Mouse (Mus musculus): ENCODE results near the gene Gm815. TPM values are rescaled to one million over a fixed set of nuclear protein-coding genes. Genes with fewer than 3 reads are reported as not detected.

Gm815 gene
- total and polyA plus RNA-seq, 2 experiments from 2014 or later, result not detected

GRCm38 (mm10) chr19:26877180-26877775 is 8.4 kb upstream of the Gm815 start:
- H3K27ac ChIP-seq (ENCODE audit: low read depth), result no peak overlapping the region
- TF ChIP-seq EP300 (IDR thresholded peaks at IDR 0.05; ENCODE audit: low read depth) (no peak), CTCF (IDR thresholded peaks at IDR 0.05; ENCODE audit: low read depth) (no peak)

GRCm38 (mm10) chr19:26879856-26880255 is 5.8 kb upstream of the Gm815 start:
- H3K4me2 ChIP-seq (ENCODE audit: low read depth, low read length), result no peak overlapping the region
- DNase-seq (ENCODE audit: low spot score), result no peak
- no peak for TF ChIP-seq EP300 (IDR thresholded peaks at IDR 0.05; ENCODE audit: low read depth)
- no peak for TF ChIP-seq CTCF (IDR thresholded peaks at IDR 0.05; ENCODE audit: low read depth)
- no peak overlapping the region for H3K27ac ChIP-seq (ENCODE audit: low read depth)
- no peaks in the 10 kb centered on the region for H3K36me3 ChIP-seq (replicated peaks; ENCODE audit: control insufficient read depth, insufficient read depth, low read length)
- 88% methylated on average over 4 of the region's 4 CpGs for whole genome bisulfite sequencing
- H3K4me1 ChIP-seq (ENCODE audit: control insufficient read depth, insufficient read depth), result peaks cover 4% of the 10 kb centered on the region; the same call in 1 of the 2 replicates
- no peaks in the 10 kb centered on the region for H3K27me3 ChIP-seq (ENCODE audit: control insufficient read depth, insufficient read depth, low read length)
- no peak overlapping the region for H3K4me3 ChIP-seq (ENCODE audit: low read depth, low read length)
- ATAC-seq (ENCODE audit: insufficient read depth, low read depth), result no peak
- no peaks in the 10 kb centered on the region for H3K9me3 ChIP-seq (replicated peaks; ENCODE audit: control insufficient read depth, low read length)
- no peak overlapping the region for H3K9ac ChIP-seq (replicated peaks; ENCODE audit: low read depth, low read length)

More at GRCm38 (mm10) chr19:26877180-26877775, 8.4 kb upstream of the Gm815 start:
- H3K9me3 ChIP-seq (replicated peaks; ENCODE audit: control insufficient read depth, low read length), result no peaks in the 10 kb centered on the region
- 42% methylated on average over 10 of the region's 10 CpGs for WGBS
- ATAC-seq (ENCODE audit: insufficient read depth, low read depth) (no peak), DNase-seq (ENCODE audit: low spot score) (no peak)
- peaks cover 4% of the 10 kb centered on the region; the same call in 1 of the 2 replicates for H3K4me1 ChIP-seq (ENCODE audit: control insufficient read depth, insufficient read depth)
- H3K4me2 ChIP-seq (ENCODE audit: low read depth, low read length), result no peak overlapping the region
- H3K36me3 ChIP-seq (replicated peaks; ENCODE audit: control insufficient read depth, insufficient read depth, low read length), result no peaks in the 10 kb centered on the region
- no peaks in the 10 kb centered on the region for H3K27me3 ChIP-seq (ENCODE audit: control insufficient read depth, insufficient read depth, low read length)
- H3K9ac ChIP-seq (replicated peaks; ENCODE audit: low read depth, low read length), result no peak overlapping the region
- H3K4me3 ChIP-seq (ENCODE audit: low read depth, low read length), result no peak overlapping the region

GRCm38 (mm10) chr19:26881866-26882427 is 3.7 kb upstream of the Gm815 start:
- no peak overlapping the region for H3K27ac ChIP-seq (ENCODE audit: low read depth)
- no peak overlapping the region for H3K4me2 ChIP-seq (ENCODE audit: low read depth, low read length)
- 0 out of 2 replicates have a peak, but pooled peaks cover 4% of the 10 kb centered on the region for H3K4me1 ChIP-seq (ENCODE audit: control insufficient read depth, insufficient read depth)
- DNase-seq (ENCODE audit: low spot score), result no peak
- no peak overlapping the region for H3K9ac ChIP-seq (replicated peaks; ENCODE audit: low read depth, low read length)
- ATAC-seq (ENCODE audit: insufficient read depth, low read depth), result no peak
- no peaks in the 10 kb centered on the region for H3K27me3 ChIP-seq (ENCODE audit: control insufficient read depth, insufficient read depth, low read length)
- H3K36me3 ChIP-seq (replicated peaks; ENCODE audit: control insufficient read depth, insufficient read depth, low read length), result no peaks in the 10 kb centered on the region
- no peaks in the 10 kb centered on the region for H3K9me3 ChIP-seq (replicated peaks; ENCODE audit: control insufficient read depth, low read length)
- H3K4me3 ChIP-seq (ENCODE audit: low read depth, low read length), result no peak overlapping the region
- WGBS, result 92% methylated on average over 10 of the region's 10 CpGs
- TF ChIP-seq EP300 (IDR thresholded peaks at IDR 0.05; ENCODE audit: low read depth) (no peak), CTCF (IDR thresholded peaks at IDR 0.05; ENCODE audit: low read depth) (no peak)

- H3K27ac ChIP-seq (ENCODE audit: low read depth), result no peak overlapping the region
- H3K4me3 ChIP-seq (ENCODE audit: low read depth, low read length), result no peak overlapping the region
- no peak overlapping the region for H3K4me2 ChIP-seq (ENCODE audit: low read depth, low read length)
- H3K27me3 ChIP-seq (ENCODE audit: control insufficient read depth, insufficient read depth, low read length), result no peaks in the 10 kb centered on the region
- no peaks in the 10 kb centered on the region for H3K9me3 ChIP-seq (replicated peaks; ENCODE audit: control insufficient read depth, low read length)
- DNase-seq (ENCODE audit: low spot score), result no peak
- H3K4me1 ChIP-seq (ENCODE audit: control insufficient read depth, insufficient read depth), result peaks cover 14% of the 10 kb centered on the region
- ATAC-seq (ENCODE audit: insufficient read depth, low read depth), result no peak
- TF ChIP-seq EP300 (IDR thresholded peaks at IDR 0.05; ENCODE audit: low read depth) (no peak), CTCF (IDR thresholded peaks at IDR 0.05; ENCODE audit: low read depth) (no peak)
- no peaks in the 10 kb centered on the region for H3K36me3 ChIP-seq (replicated peaks; ENCODE audit: control insufficient read depth, insufficient read depth, low read length)
- 79% methylated on average over 9 of the region's 9 CpGs for WGBS
- no peak overlapping the region for H3K9ac ChIP-seq (replicated peaks; ENCODE audit: low read depth, low read length)
These were observed 2.5 kb downstream of the Gm815 start for GRCm38 (mm10) chr19:26888171-26888570.

- H3K9me3 ChIP-seq (replicated peaks; ENCODE audit: control insufficient read depth, low read length), result no peaks in the 10 kb centered on the region
- 28% methylated on average over 9 of the region's 9 CpGs for WGBS
- no peak overlapping the region for H3K9ac ChIP-seq (replicated peaks; ENCODE audit: low read depth, low read length)
- peak overlapping the region; percentile 57 for H3K27ac ChIP-seq (ENCODE audit: low read depth)
- peak; percentile 68 for DNase-seq (ENCODE audit: low spot score)
- peak; percentile 70 for ATAC-seq (ENCODE audit: insufficient read depth, low read depth)
- H3K27me3 ChIP-seq (ENCODE audit: control insufficient read depth, insufficient read depth, low read length), result no peaks in the 10 kb centered on the region
- TF ChIP-seq EP300 (IDR thresholded peaks at IDR 0.05; ENCODE audit: low read depth), result no peak
- TF ChIP-seq CTCF (IDR thresholded peaks at IDR 0.05; ENCODE audit: low read depth), result no peak
- no peak overlapping the region for H3K4me2 ChIP-seq (ENCODE audit: low read depth, low read length)
- no peak overlapping the region for H3K4me3 ChIP-seq (ENCODE audit: low read depth, low read length)
- peaks cover 9% of the 10 kb centered on the region for H3K4me1 ChIP-seq (ENCODE audit: control insufficient read depth, insufficient read depth)
- no peaks in the 10 kb centered on the region for H3K36me3 ChIP-seq (replicated peaks; ENCODE audit: control insufficient read depth, insufficient read depth, low read length)
These were observed 5.8 kb downstream of the Gm815 start for GRCm38 (mm10) chr19:26891306-26891964.
